Mouse (Mus musculus) erythroblast, adult 5-6 weeks (primary cell): ENCODE results near the gene Ptpru. TPM values are rescaled to one million over a fixed set of nuclear protein-coding genes. Genes with fewer than 3 reads are reported as not detected.

Experiments used
- ATAC-seq: replicated peaks from 2 replicates; pipeline ENCODE4 v1.8.0; 2016; ENCODE audit warnings: moderate number of reproducible peaks, mild to moderate bottlenecking, moderate TSS enrichment, inconsistent platforms; ENCODE audit not compliant: poor library complexity, low FRiP score, severe bottlenecking
- total RNA-seq, 2 experiments: library from RNA; stranded (forward) in 1 of 2; stranded (reverse) in 1 of 2; fragments of 150-400 nt in 1 of 2; fragments of 200-764, 138-1000 nt in 1 of 2; gene quantifications; 2 replicates each; pipeline versions ENCODE4 v1.2.3 to v1.2.4; 2015 to 2017; ENCODE audit warnings: low replicate concordance in 2 of 2

The Ptpru gene
- total RNA-seq, 2 experiments from 2014 or later = 0.19 to 3.2 TPM

- no peak for ATAC-seq
Observed at GRCm38 (mm10) chr4:131797483-131797882, 40.6 kb downstream of the Ptpru start.

GRCm38 (mm10) chr4:131796312-131797080 lies 41.6 kb downstream of the Ptpru start:
- ATAC-seq = no peak

- no peak for ATAC-seq
Observed at GRCm38 (mm10) chr4:131786800-131787199, 51.3 kb downstream of the Ptpru start.

- ATAC-seq = no peak
Observed at GRCm38 (mm10) chr4:131784034-131784433, 54.1 kb downstream of the Ptpru start.

GRCm38 (mm10) chr4:131781023-131781422 lies 57.1 kb downstream of the Ptpru start:
- no peak for ATAC-seq

- ATAC-seq = no peak
Observed at GRCm38 (mm10) chr4:131778616-131779275, 59.3 kb downstream of the Ptpru start.

GRCm38 (mm10) chr4:131771384-131771783 lies 66.7 kb downstream of the Ptpru start:
- ATAC-seq = 0 out of 2 replicates have a peak, but pooled peaks have one; percentile 25

- ATAC-seq = no peak
Observed at GRCm38 (mm10) chr4:131763911-131764310, 74.2 kb downstream of the Ptpru start.

GRCm38 (mm10) chr4:131763479-131763878 lies 74.6 kb downstream of the Ptpru start:
- ATAC-seq = peak; percentile 33; the same call in 1 of the 2 replicates

- ATAC-seq = no peak
Observed at GRCm38 (mm10) chr4:131762211-131762784, 75.8 kb downstream of the Ptpru start.

GRCm38 (mm10) chr4:131752204-131752837 lies 85.8 kb downstream of the Ptpru start:
- no peak for ATAC-seq

- ATAC-seq = no peak
Observed at GRCm38 (mm10) chr4:131751561-131751960, 86.5 kb downstream of the Ptpru start.

- no peak for ATAC-seq
Observed at GRCm38 (mm10) chr4:131749802-131750201, 88.3 kb downstream of the Ptpru start.

GRCm38 (mm10) chr4:131744685-131745043 lies 93.4 kb downstream of the Ptpru start:
- ATAC-seq = no peak

GRCm38 (mm10) chr4:131743831-131744684 lies 94.0 kb downstream of the Ptpru start:
- ATAC-seq = no peak

GRCm38 (mm10) chr4:131743031-131743430 lies 95.1 kb downstream of the Ptpru start:
- no peak for ATAC-seq

GRCm38 (mm10) chr4:131740621-131741020 lies 97.5 kb downstream of the Ptpru start:
- no peak for ATAC-seq

GRCm38 (mm10) chr4:131728628-131729027 lies 109.5 kb downstream of the Ptpru start:
- no peak for ATAC-seq

GRCm38 (mm10) chr4:131723415-131724080 lies 114.5 kb downstream of the Ptpru start:
- no peak for ATAC-seq
